Mouse (Mus musculus) MEL (cell line): Measurements from ENCODE around the gene Nsfl1c. TPM values are rescaled to one million over a fixed set of nuclear protein-coding genes. Genes with fewer than 3 reads are reported as not detected.

Experiments used
- DNase-seq: peaks from one replicate; pipeline ENCODE4 v3.0.0; 2011; ENCODE audit warnings: low read depth, low spot score
- H3K27ac ChIP-seq: 2 replicates; pipeline ENCODE4 v1.5.1; 2012; ENCODE audit warnings: low read depth, mild to moderate bottlenecking, control low read depth, low read length, moderate library complexity; ENCODE audit not compliant: control insufficient read depth
- H3K27me3 ChIP-seq, 2 experiments: fragments of 150-350 bp in 1 of 2; sonication (generic) in 1 of 2; 2 replicates each; pipeline ENCODE4 v1.6.1; 2012; ENCODE audit warnings: low read length in 2 of 2, mild to moderate bottlenecking in 2 of 2, improper control_type of control experiment in 1 of 2, moderate library complexity in 1 of 2; ENCODE audit not compliant: insufficient read depth in 2 of 2, control insufficient read depth in 1 of 2
- H3K36me3 ChIP-seq, 2 experiments: 2 replicates each; pipeline ENCODE4 v1.6.1; 2012 to 2014; ENCODE audit warnings: low read length in 2 of 2, improper control_type of control experiment in 1 of 2, inconsistent platforms in 1 of 2, mild to moderate bottlenecking in 1 of 2; ENCODE audit not compliant: insufficient read depth in 2 of 2, control insufficient read depth in 1 of 2
- H3K4me1 ChIP-seq, 2 experiments: fragments of 150-350 bp in 1 of 2; sonication (generic) in 1 of 2; 2 replicates each; pipeline ENCODE4 v1.6.1; 2012; ENCODE audit warnings: low read length in 2 of 2, improper control_type of control experiment in 1 of 2, mild to moderate bottlenecking in 1 of 2; ENCODE audit not compliant: insufficient read depth in 2 of 2, control insufficient read depth in 1 of 2
- H3K4me3 ChIP-seq, 2 experiments: fragments of 150-350 bp in 1 of 2; sonication (generic) in 1 of 2; 2 replicates each; pipeline ENCODE4 v1.5.1; 2012; ENCODE audit warnings: low read depth in 2 of 2, low read length in 2 of 2, mild to moderate bottlenecking in 2 of 2, moderate library complexity in 2 of 2, control low read depth in 1 of 2, improper control_type of control experiment in 1 of 2; ENCODE audit not compliant: control insufficient read depth in 1 of 2, insufficient read depth in 1 of 2
- H3K79me2 ChIP-seq: 2 replicates; pipeline ENCODE4 v1.6.1; 2012; ENCODE audit warnings: mild to moderate bottlenecking, low read length, moderate library complexity; ENCODE audit not compliant: control insufficient read depth, poor library complexity, insufficient read depth
- H3K9ac ChIP-seq: 2 replicates; pipeline ENCODE4 v1.6.1; 2012; ENCODE audit warnings: low read depth, mild to moderate bottlenecking, control low read depth, low read length, moderate library complexity; ENCODE audit not compliant: control insufficient read depth, poor library complexity, severe bottlenecking
- H3K9me3 ChIP-seq: fragments of 150-350 bp; sonication (generic); replicated peaks from 2 replicates; pipeline ENCODE4 v1.6.1; 2012; ENCODE audit warnings: mild to moderate bottlenecking, low read length, improper control_type of control experiment, moderate library complexity; ENCODE audit not compliant: insufficient read depth
- E2F4 ChIP-seq: IDR thresholded peaks from 2 replicates; pipeline ENCODE4 v1.6.1; 2011; ENCODE audit warnings: low read depth, low read length, improper control_type of control experiment, borderline replicate concordance
- ELF1 ChIP-seq: IDR thresholded peaks from 2 replicates; pipeline ENCODE4 v1.6.1; 2014; ENCODE audit warnings: low read depth, mild to moderate bottlenecking, inconsistent platforms, low read length, improper control_type of control experiment, moderate library complexity
- EP300 ChIP-seq, 2 experiments: IDR thresholded peaks; 2 replicates each; pipeline ENCODE4 v1.6.1; 2011; ENCODE audit warnings: improper control_type of control experiment in 2 of 2, low read length in 2 of 2, low read depth in 1 of 2, mild to moderate bottlenecking in 1 of 2
- ETS1 ChIP-seq: IDR thresholded peaks from 2 replicates; pipeline ENCODE4 v1.6.1; 2012; ENCODE audit warnings: low read depth, mild to moderate bottlenecking, inconsistent platforms, low read length, improper control_type of control experiment, moderate library complexity
- GATA1 ChIP-seq: IDR thresholded peaks from 2 replicates; pipeline ENCODE4 v1.6.1; 2011; ENCODE audit warnings: low read depth, low read length, improper control_type of control experiment
- HCFC1 ChIP-seq: IDR thresholded peaks from 2 replicates; pipeline ENCODE4 v1.6.1; 2012; ENCODE audit warnings: low read depth, mild to moderate bottlenecking, inconsistent platforms, low read length, improper control_type of control experiment, moderate library complexity
- MAFK ChIP-seq: IDR thresholded peaks from 2 replicates; pipeline ENCODE4 v1.6.1; 2011; ENCODE audit warnings: low read depth, mild to moderate bottlenecking, low read length, improper control_type of control experiment, borderline replicate concordance
- MAZ ChIP-seq: IDR thresholded peaks from 2 replicates; pipeline ENCODE4 v1.6.1; 2012; ENCODE audit warnings: low read depth, mild to moderate bottlenecking, inconsistent platforms, low read length, improper control_type of control experiment
- MXI1 ChIP-seq: IDR thresholded peaks from 2 replicates; pipeline ENCODE4 v1.6.1; 2011; ENCODE audit warnings: mild to moderate bottlenecking, low read depth, low read length, improper control_type of control experiment
- MYC ChIP-seq: IDR thresholded peaks from 2 replicates; pipeline ENCODE4 v1.6.1; 2011; ENCODE audit warnings: low read depth, mild to moderate bottlenecking, low read length, improper control_type of control experiment, moderate library complexity
- NELFE ChIP-seq: IDR thresholded peaks from 2 replicates; pipeline ENCODE4 v1.6.1; 2011; ENCODE audit warnings: low read depth, low read length, improper control_type of control experiment
- POLR2A ChIP-seq, 2 experiments: IDR thresholded peaks; 2 replicates each; pipeline ENCODE4 v1.6.1; 2011 to 2012; ENCODE audit warnings: low read length in 2 of 2, mild to moderate bottlenecking in 2 of 2, control low read depth in 1 of 2, improper control_type of control experiment in 1 of 2, low read depth in 1 of 2, moderate library complexity in 1 of 2; ENCODE audit not compliant: control insufficient read depth in 1 of 2, insufficient read depth in 1 of 2, poor library complexity in 1 of 2
- RCOR1 ChIP-seq: IDR thresholded peaks from 2 replicates; pipeline ENCODE4 v1.6.1; 2012; ENCODE audit warnings: low read depth, mild to moderate bottlenecking, inconsistent platforms, low read length, improper control_type of control experiment
- SIN3A ChIP-seq: IDR thresholded peaks from 2 replicates; pipeline ENCODE4 v1.6.1; 2012; ENCODE audit warnings: low read length, improper control_type of control experiment, inconsistent platforms
- SMC3 ChIP-seq: IDR thresholded peaks from 2 replicates; pipeline ENCODE4 v1.6.1; 2011; ENCODE audit warnings: low read depth, low read length, improper control_type of control experiment
- TAL1 ChIP-seq: IDR thresholded peaks from 2 replicates; pipeline ENCODE4 v1.6.1; 2012; ENCODE audit warnings: mild to moderate bottlenecking, inconsistent platforms, low read length, moderate library complexity, mixed read lengths
- TCF12 ChIP-seq: IDR thresholded peaks from 2 replicates; pipeline ENCODE4 v1.6.1; 2014; ENCODE audit warnings: low read depth, mild to moderate bottlenecking, inconsistent platforms, low read length, improper control_type of control experiment, moderate library complexity
- ZMIZ1 ChIP-seq: IDR thresholded peaks from 2 replicates; pipeline ENCODE4 v1.6.1; 2012; ENCODE audit warnings: low read depth, mild to moderate bottlenecking, inconsistent platforms, low read length, improper control_type of control experiment, moderate library complexity
- polyA plus RNA-seq, 2 experiments: library from polyadenylated mRNA; stranded (reverse) in 1 of 2; unstranded in 1 of 2; fragments of >175 nt in 1 of 2; fragments of >200 nt in 1 of 2; gene quantifications; 2 replicates each; pipeline versions ENCODE4 v1.2.1 to v1.2.4; 2012; ENCODE audit warnings: low replicate concordance in 2 of 2, low read depth in 1 of 2; ENCODE audit not compliant: insufficient read length in 2 of 2, insufficient read depth in 1 of 2, missing spikeins in 1 of 2
- total RNA-seq: library from RNA; depleted of rRNA; stranded (reverse); fragments of 300-350 nt; gene quantifications from 2 replicates; pipeline ENCODE4 v1.2.3, GENCODE M21; 2012

Nsfl1c gene
- total and polyA plus RNA-seq, 3 experiments: 182 to 394 (median 260) TPM

DNA sequence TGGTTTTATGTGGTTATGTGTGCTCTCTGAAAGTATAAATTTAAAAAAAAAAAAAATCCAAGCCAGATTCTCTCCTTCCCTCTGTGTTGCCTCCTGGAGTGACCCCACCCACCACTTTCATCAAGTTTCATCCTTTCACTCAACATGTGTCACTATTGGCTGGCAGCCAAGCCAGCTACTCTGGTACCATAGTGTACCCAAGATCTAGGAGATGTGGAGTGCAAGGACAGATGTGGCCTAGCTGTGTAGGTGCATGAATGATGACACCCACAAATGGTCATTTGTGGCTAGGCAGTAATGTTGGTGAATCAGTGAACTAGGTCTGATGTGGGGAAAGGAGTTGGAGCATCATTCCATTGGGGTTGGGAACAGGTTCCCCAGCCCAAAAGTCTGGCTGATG is 35.2 kb downstream of the Nsfl1c start:
- DNase-seq: peak; percentile 52
- Histone ChIP-seq H3K27me3 (no peaks in the 10 kb centered on the region), H3K36me3 (peaks cover 0 to 36% of the 10 kb centered on the region in 2 experiments; a peak in 2 of 4 replicates), H3K27ac (no peak overlapping the region), H3K9ac (no peak overlapping the region), H3K4me1 (peaks cover 11 to 45% of the 10 kb centered on the region in 2 experiments), H3K9me3 (no peaks in the 10 kb centered on the region), H3K4me3 (no peak overlapping the region), H3K79me2 (no peaks in the 10 kb centered on the region)
- 0 out of 2 replicates have a peak, but pooled peaks have one; percentile 27 for TF ChIP-seq MYC
- TF ChIP-seq MXI1: no peak
- TF ChIP-seq ETS1: 0 out of 2 replicates have a peak, but pooled peaks have one; percentile 20

- DNase-seq: peak; percentile 95
- TF ChIP-seq TAL1 (peak; percentile 89), E2F4 (peak; percentile 70), MAFK (peak; percentile 34; the same call in 1 of the 2 replicates), SIN3A (peak; percentile 81), GATA1 (peak; percentile 97), ELF1 (no peak), HCFC1 (peak; percentile 9; the same call in 1 of the 2 replicates), EP300 (IDR thresholded peaks at IDR 0.05; ENCODE audit: low read depth in 1 of 2, low read length in 2 of 2) (peak; percentile 93), NELFE (no peak), ETS1 (peak; percentile 97), TCF12 (peak; percentile 95), RCOR1 (peak; percentile 90), MXI1 (peak; percentile 53), MAZ (peak; percentile 58; the same call in 1 of the 2 replicates), SMC3 (no peak), ZMIZ1 (no peak), MYC (peak; percentile 65; the same call in 1 of the 2 replicates), POLR2A (IDR thresholded peaks at IDR 0.05; ENCODE audit: control insufficient read depth in 1 of 2, insufficient read depth in 1 of 2, low read depth in 1 of 2, low read length in 2 of 2, poor library complexity in 1 of 2) (no peak)
These were observed 36.6 kb downstream of the Nsfl1c start for GRCm38 (mm10) chr2:151530378-151531230.

More at GRCm38 (mm10) chr2:151530378-151531230, 36.6 kb downstream of the Nsfl1c start:
- H3K36me3 ChIP-seq: peaks cover 0 to 26% of the 10 kb centered on the region in 2 experiments; a peak in 2 of 4 replicates
- no peak overlapping the region for H3K4me3 ChIP-seq
- H3K79me2 ChIP-seq: no peaks in the 10 kb centered on the region
- peak overlapping the region; percentile 1; the same call in 1 of the 2 replicates for H3K9ac ChIP-seq
- no peaks in the 10 kb centered on the region for H3K27me3 ChIP-seq
- peak overlapping the region; percentile 66 for H3K27ac ChIP-seq
- no peaks in the 10 kb centered on the region for H3K9me3 ChIP-seq
- peaks cover 11 to 41% of the 10 kb centered on the region in 2 experiments for H3K4me1 ChIP-seq
